Mouse (Mus musculus): ENCODE results near the gene Taf4.

The Taf4 gene

DNA sequence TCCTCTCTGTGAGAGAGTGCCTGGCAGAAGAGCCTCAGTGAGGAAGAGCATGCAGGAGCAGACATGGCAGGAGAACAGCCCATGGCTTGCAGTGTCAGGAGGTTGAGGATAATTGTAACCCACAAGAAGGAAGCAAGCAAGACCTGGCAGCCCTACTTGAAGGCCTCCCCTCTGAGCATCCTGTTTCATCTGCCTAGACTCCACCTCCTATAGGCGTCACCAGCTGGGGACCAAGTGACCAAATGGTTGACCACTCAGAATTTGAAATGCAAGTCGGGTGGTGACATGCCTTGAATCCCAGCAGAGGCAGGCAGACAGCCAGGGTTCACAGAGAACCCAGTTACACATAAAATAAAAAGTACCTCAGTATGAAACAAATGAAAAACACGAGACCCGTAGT, 4.2 kb upstream of the Taf4 start:
- DNase-seq = no peak

DNA sequence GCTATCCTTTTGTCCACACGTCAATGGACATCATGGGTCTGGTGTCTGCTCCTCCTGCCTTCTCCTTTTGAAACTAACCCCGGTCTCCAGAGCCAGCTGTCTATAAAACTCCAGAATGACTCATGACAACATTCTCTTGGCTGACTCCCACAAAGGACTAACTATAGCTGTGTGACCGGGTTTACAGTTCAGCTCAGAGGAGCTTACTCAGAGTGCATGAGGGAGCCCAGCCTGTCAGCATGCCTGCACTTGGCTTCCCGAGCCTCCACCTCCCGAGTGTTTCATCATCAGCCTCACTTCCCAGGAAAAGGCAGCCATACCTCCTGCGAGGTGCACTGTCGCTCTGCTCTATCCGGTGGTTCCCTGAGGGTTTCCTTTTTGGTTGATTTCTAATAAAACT, 3.4 kb upstream of the Taf4 start:
- no peak for DNase-seq

DNA sequence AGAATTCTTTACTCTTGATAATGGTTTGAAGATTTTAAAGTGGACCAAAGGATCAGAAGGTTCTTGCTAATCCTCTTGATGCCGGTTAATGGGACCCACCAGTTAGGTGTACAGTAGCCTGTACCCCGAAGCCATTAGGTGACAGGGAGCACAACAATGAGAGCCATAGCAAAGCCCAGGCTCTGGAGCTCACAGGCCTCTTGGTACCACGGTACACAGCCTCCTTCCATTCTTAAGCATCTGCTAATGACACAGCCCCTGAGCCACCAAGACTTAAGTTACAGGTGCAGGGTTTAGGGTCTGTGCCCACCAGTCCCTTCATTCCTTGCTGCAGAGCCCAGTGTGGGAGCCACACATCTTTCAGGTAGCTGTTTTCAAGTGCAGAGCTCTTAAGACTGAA, 1.8 kb upstream of the Taf4 start:
- no peak for DNase-seq

DNA sequence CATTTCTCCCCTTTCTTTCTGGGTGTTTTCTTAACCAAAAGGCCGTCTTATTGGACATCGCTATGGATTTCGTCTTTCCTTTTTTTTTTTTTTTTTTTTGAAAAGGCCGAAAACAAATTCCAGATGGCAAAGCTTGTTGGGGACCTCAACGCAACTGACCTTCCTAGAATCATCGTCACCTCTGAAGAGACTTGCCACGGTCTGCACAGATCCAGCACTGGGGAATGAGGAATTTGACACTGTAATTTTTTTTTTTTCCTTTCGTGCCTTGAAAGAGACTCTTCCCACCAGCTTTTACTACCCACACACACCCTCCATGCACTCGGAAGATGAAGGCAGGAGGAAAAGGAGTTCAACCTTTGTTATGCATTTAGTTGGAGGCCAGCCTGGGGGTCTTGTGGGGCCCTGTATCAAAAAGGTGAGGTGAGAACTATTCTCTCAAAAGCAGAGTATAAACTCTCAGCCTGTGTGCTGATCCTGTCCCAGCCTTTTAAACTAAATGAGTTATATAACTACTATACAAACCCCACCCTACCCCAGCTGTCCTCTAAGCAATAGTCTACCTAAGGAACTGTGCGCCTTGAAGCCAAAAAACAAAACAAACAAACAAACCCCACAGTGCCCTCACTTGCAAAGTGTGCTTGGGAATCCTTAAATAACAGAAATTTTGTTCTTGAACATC, 1.0 kb upstream of the Taf4 start:
- DNase-seq = no peak

DNA sequence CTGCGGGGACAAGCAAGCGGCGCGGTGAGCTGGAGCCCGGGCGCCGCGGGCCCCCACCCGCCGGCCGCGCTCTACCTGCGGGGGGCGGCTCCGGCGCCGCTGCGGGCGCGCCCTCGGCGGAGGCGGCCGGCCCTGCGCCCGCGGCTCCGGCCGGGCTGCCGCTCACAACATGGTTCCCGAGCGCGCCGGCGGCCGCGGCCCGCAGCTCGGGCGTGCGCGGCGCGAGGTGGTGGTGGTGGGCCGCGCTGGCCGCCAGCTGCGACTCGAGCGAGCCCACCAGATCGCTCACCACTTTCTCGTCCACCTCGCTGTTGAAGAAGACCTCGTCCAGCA, 185 bp downstream of the Taf4 start:
- DNase-seq = no peak

DNA sequence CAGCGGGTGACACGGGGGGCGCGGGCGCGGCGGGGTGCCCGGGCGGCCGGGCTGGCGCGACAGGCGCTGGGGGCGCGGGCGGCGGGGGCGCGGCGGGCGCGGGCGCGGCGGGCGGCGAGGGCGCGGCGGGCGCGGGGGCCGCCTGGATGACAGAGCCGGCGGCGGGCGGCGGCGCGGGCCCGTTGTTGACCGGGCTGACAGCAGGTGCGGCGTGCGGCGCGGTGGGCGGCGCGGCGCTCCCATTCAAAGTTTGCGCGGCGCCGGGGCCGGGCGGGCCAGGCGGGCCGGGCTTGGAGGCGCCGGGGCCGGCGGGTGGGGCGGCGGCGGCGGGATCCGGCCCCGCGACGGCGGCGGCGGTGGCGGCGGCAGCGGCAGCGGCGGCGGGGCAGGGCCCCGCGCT, 595 bp downstream of the Taf4 start:
- DNase-seq = peak; percentile 56

DNA sequence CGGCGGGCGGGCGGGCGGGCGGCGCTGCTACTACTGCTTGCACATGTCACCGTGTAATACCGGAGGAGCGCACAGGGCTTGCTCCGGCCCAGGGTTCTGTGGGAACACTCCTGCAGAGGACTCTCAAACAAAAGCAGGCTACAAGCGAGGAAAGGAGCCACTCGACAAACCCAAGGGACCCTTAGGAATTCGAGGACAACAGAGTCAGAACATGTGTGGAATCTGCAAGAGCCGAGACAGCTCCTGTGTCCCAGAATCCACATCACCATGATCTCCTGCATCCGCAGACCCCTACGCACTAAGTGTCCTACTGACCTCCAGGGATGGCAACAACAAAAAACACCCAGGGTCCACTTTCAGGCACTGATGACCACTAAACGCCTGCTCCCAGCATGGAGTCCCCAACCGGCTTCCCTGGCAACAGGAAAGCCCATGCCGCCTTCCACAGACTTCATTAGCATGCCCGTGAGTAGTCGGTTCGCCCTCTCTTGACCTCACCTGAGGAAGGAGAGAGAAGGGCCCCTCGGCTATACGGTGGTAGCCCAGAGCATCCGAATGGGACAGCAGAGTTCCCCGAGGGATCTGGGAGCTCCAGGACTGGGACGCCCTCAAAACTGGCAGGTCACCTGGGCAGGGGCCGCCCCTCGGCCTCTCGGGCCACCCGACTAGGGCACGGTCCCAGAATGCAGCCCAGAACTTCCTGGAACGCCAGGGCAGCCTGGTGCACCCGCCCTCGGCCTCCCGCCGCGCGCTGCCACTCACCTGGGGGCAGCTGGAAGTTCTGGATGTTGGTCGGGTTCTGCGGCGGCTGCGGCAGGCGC, 1.6 kb downstream of the Taf4 start:
- peak; percentile 57 for DNase-seq

DNA sequence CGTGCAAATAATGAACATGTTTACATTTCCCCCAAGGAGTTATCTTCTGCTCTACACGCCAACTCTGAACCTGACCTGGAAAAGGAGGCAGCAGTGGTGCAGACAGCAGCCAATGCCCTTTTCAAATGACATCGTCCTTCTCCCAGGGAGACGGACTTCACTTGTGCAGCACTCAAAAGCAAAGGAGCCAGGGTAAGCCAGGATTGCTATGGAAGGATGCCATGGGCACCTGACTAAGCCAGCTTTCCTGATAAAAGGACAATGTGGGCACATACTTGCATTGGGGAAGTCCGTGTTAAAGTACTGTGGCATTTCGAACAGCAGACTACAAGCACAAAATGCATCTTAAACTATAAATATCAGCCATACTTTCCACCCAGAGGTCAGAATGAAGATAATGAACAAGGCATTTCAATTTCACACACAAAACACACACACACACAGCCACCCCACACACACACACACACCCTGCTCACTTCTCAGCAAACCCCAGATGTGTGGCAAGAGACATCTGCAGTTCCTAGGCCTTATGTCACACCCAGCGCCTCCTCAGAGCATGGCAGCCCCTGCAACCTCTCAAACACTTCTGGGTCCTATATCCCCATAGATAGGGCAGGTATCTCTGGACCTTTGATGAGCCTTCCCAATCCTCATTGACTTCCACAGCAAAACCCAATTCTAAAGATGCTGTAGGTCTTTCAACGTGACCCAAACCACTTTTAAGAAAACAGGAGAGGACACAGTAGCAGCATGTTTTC, 2.4 kb downstream of the Taf4 start:
- peak; percentile 39 for DNase-seq

DNA sequence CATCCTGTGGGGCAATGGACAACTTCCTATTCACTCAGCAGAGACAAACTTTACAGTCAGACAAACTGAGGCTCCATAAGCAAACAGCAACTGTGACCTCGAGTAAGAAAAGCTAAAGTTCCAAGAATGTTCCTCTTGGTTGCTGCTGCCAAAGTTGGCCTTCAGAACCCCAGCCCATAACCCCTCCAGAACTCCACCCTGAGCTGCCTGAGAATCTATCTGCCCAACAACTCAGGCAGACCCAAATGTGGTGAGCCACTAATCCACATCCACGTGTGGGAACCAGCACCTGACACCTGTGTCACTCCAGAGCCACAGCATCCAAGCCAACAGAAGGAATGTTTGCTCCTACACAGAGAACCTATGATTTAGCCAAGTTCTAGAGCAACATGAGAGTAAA, 4.0 kb downstream of the Taf4 start:
- DNase-seq = no peak

DNA sequence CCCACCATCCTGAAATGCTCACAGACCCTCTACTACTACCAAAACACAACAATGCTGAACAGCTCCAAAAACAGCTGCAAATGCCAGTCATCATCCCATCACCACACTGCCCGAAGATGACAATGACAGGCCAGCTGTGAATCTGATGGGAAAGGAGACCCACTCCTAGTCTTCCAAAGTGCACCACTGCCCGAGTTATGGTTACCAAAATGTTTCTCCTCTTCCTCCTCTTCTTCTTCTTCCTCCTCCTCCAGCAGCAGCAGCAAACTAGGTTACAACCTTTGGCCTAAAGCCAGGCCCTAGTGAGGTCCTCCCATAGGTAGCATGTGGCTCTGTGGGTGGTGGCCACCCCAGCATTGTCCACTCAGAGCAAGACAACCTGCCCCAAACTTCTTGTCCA, 4.6 kb downstream of the Taf4 start:
- DNase-seq = no peak

DNA sequence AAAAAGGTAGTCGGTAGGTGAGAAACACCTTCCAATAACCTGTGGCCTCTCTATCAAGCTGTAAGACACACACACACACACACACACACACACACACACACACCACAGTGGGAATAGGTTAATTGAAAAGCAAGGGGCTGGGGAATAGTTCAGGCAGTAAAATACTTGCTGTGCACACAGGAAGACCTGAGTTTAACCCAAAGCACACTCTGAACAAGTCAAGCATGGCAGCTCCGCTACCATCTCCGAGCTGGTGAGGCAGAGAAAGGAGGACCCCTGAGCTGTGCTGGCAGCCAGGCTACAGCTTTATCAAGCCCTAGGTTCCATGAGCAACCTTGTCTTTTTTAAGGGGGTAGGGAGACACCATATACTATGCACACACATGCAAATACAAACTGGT, 7.3 kb downstream of the Taf4 start:
- DNase-seq = no peak

DNA sequence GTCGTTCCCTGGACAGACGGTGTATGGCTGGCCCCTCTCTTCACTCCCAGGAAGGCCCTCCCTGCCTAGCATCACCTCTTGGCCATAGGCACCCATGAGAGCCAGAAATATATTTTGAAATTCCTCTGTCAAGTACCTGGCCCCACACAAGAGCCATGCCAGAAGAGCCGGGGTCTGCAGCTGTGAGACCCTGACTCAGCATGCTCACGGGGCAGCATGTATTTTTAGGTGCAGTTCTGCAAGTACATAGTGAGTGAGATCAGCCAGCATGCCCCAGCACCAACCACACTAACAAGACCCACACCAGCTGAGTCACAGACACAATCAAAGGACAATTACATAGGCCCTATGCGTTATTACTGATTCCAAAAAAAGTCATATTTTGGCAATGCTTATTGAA, 8.8 kb downstream of the Taf4 start:
- DNase-seq = no peak

DNA sequence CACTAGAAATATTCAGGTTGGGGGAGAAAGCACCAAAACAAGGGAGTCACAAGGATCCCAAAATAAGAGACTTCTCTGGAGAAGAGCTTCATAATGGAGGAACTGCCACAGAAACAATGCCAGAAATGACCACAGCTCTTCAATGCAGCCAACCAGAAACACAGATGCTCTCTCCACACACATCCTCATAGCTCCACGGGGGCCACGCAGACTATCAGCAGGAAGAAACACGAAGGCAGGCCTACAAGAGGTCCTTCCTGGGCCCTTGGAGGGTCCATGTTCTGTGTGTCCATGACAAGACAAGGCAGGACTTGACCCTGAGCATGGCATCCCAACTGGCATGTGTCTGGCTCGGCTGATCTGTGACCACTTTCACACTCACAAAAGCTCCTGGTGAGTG, 15.0 kb downstream of the Taf4 start:
- no peak for DNase-seq

DNA sequence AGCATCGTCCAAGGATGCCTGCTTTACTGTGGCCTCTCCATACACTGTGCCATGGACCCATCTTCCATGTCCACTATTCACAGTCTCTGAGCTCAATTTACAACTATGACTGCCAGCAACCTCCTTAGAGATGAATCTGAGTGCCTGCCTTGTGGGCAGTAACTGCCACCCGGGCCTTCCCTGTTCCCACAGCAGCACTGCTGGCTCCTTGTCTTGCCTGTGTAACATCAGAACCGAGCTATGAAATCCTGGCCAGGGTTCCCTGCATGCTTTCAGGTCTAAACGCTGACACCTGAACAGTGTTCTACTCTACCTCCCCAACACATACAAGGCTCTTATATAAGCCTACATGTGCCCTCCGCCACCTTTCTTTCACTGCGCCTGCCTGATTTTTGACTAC, 16.1 kb downstream of the Taf4 start:
- no peak for DNase-seq

DNA sequence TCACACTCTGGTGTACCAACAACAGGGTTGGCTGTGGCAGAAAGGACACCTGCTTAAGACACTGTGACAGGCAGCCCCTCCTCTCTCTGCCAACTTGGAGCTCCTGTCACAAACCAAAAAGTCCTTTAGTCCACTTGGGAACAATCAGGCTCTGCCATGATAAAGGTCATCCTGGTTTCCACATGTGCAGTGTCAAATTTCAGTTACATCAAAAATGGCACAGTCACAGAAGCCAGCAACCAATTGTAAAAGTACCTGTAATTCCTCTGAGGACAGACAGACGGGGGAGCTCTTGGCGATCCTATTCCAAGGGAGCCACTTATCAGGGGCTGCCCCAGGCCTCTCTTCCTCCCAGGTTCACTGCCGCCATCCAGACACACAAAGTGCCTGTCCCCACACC, 17.1 kb downstream of the Taf4 start:
- no peak for DNase-seq

DNA sequence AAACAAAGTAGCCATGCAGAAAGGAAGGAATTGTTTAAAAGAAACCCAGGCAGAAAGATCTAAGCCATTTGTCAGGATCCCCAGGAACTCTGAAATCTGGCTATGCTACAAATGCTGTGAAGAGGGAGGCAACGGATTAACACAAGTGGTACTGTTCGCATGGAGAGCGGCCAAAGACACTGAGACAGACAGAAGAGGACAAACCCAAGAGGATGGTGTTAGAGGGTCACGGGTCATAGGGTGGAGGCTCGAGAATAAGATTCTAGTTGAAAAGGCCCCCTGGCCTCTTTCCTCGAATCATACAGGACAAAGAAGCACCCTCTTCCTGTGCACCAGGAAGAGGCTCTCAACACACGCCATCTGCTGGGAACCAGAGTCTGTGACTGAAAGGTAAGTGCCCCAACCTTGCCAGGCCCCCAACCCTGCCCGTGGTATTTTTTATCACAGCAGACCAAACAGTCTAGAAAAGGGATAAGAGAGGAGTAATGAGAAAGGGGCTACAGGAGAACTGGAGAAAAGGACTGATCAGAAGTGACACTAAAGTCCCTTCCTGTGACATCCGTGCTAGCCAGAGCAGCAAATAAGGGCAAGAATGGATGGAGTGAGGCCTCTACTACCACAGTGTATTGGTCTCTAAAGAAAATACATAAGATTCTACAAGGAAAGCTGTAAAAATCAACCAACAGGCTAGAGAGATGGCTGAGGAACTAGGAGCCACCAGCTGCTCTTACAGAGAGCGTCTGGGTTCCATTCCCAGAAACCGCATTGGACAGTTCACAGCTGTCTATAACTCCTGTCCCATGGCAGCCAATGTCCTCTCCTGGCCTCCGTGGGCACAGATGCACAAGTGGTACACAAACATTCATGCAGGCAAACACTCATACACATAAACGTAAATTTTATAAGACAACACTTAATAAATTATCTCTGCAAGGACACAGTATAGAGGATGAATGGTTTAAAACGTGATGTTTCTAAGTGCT, 24.6 kb downstream of the Taf4 start:
- peak; percentile 47 for DNase-seq

DNA sequence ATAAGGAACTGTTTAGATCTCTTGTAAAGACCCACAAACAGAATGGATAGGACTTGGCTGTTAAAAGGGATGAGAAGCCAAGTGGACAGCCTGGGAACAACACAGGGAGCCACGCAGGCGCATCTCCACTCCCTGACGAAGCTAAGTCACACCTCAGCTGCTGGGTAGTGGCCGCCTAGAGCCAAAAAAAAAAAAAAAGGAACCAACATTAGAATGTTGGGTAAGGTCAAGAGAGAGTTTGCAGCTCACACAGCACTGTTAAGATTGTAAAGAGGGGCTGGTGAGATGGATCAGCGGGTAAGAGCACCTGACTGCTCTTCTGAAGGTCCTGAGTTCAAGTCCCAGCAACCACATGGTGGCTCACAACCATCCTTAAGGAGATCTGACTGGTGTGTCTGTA, 27.6 kb downstream of the Taf4 start:
- no peak for DNase-seq

DNA sequence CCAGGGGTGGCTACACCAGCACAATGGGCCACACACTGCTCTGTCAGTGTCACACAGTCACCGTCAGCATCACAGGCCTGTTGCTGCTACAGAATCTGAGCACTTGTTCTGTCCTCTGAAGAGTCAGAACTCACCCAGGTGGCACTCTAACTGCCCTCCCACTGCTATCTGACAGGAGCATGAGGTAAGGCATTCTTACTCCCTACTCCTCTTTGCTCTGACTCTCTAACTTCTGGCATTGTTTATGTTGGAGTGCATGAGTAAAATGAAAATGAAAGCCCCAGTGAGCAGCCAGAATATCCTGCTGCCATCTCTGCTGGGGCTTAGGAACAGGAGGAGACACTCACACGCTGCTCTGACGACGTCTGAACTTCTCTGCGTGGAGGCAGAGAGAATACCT, 28.8 kb downstream of the Taf4 start:
- DNase-seq = no peak

DNA sequence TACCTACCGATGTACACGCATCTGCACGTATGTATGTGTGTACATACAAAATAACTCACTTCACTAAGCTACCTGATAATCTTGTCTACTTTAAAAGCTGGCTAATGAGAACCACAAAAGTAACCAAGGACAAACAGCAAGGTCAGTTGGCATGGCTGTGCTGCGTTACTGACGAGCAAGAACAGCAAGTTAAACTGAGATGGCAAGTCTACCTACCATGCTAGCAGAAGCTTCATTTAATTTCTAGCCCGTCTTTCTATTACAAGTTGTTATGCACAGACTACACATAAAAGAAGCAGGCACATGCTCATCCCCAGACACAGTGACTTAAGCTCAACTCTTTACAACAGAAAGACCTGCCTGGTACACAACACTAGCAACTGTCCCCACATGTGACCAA, 29.9 kb downstream of the Taf4 start:
- no peak for DNase-seq

DNA sequence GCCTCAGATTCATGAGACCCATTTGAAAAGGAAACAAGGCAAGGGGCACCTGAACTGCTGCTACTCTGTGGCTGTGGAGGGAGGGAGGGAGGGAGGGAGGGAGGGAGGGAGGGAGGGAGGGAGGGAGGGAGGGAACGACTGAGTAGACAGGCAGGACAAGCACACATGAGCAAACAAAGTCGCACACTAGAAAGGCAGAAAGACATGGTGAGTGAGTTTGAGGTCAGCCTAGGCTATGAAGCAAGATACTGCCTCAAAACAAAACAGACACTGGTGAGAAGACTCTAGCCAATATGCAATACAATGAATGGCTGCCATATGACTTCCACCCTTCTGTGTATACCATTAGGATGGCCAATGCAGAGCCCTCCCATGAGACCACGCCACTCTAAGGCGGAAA, 31.4 kb downstream of the Taf4 start:
- no peak for DNase-seq

DNA sequence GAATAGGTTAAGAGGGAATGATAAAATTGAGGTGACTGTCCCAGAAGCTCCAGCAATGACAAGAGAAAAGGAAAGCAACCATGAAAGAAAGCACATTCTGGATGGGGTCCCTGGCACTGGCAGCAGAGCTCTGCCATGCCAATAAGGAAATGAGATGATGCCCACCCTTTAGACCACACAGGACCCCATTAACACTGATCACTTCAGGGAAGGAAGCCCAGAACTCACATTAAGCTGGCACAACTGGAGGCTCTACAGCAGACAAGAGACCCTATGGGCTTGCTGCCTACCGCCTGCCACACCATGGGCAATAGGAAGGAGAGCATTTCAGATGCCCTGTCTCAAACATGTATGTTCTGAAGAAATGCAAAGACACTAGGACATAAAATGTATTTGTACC, 34.8 kb downstream of the Taf4 start:
- no peak for DNase-seq

DNA sequence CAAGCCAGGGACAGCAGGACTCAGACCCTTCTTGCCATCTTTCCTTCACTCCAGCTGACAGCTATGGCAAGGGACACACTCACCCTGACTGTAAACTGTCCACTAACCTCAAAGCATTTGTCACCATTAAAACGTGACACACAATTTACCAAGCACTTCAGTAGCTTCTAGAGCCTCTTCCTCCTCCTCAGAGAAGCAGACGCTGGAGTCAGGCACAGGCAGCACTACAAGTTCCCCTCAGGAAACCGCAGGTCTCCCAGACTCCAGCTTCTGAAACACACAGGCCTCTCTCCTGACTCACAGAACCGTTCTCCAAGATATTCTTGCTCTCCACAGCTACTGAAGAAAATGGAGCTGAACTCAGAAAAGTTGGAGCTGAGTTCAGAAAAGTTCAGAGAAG, 39.4 kb downstream of the Taf4 start:
- no peak for DNase-seq

DNA sequence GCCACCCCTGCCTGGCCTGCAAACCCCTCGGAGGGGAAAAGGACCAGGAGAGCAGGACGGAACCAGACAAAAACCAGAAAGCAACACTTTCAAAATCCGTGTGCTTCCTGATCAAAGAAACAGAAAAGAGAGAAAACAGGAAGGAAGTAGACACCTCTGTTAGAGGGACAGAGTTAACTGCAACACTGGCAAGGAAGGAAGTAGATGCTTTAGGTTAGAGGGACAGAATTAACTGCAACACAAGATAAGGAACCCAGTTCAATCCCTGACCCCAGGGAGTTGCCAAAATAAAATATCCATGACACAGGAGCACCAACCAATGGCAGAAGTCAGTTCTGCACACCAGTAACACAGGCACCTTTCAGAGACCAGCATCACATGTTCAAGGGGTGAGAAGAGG, 42.3 kb downstream of the Taf4 start:
- no peak for DNase-seq

Measured in thymus, postnatal 14 days (tissue).